Mouse (Mus musculus): ENCODE measurements around the gene Smad6. TPM values are rescaled to one million over a fixed set of nuclear protein-coding genes. Genes with fewer than 3 reads are reported as not detected.

The Smad6 gene
- polyA plus RNA-seq, 1 experiment from 2014 or later: 47.2 TPM

GRCm38 (mm10) chr9:63974258-63975023 is 47.4 kb downstream of the Smad6 start:
- Histone ChIP-seq H3K27ac (peak overlapping the region; percentile 78), H3K27me3 (ENCODE audit: insufficient read depth, poor library complexity, severe bottlenecking) (no peaks in the 10 kb centered on the region), H3K36me3 (peaks cover 45% of the 10 kb centered on the region), H3K4me3 (no peak overlapping the region), H3K4me1 (peaks cover 96% of the 10 kb centered on the region), H3K9me3 (no peaks in the 10 kb centered on the region)
- 47% methylated on average over 13 of the region's 13 CpGs for WGBS
- no peak for DNase-seq (ENCODE audit: low spot score)

DNA sequence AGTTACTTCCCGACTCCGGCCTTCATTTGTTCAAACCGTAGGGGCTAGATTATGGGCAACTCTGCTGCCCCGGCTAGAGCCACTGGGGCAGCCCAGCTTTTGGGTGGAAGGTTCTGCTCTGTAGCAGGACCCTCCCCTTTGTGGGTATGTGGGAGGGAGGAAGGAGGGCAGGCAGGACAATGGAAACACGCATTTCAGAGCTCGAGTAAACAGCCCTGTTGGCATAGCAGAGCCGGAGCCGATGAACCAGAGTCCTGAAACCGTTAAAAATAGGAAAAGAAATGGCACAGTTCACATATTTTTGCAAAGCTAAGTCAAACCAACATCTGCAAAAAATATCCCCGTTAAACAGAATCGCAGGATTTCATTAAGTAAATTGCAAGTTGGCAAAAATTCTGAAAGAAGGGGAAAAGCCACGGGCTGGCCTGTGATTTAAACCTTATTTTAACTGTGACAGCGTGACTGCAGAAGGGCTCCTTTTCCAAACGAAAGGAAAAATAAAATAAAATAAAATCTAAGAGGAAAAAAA is 48.1 kb downstream of the Smad6 start:
- no peaks in the 10 kb centered on the region for H3K27me3 ChIP-seq (ENCODE audit: insufficient read depth, poor library complexity, severe bottlenecking)
- peaks cover 96% of the 10 kb centered on the region for H3K4me1 ChIP-seq
- H3K27ac ChIP-seq: peak overlapping the region; percentile 78
- H3K36me3 ChIP-seq: peaks cover 48% of the 10 kb centered on the region
- no peak for DNase-seq (ENCODE audit: low spot score)
- WGBS: 60% methylated on average over 14 of the region's 14 CpGs
- no peaks in the 10 kb centered on the region for H3K9me3 ChIP-seq
- no peak overlapping the region for H3K4me3 ChIP-seq

DNA sequence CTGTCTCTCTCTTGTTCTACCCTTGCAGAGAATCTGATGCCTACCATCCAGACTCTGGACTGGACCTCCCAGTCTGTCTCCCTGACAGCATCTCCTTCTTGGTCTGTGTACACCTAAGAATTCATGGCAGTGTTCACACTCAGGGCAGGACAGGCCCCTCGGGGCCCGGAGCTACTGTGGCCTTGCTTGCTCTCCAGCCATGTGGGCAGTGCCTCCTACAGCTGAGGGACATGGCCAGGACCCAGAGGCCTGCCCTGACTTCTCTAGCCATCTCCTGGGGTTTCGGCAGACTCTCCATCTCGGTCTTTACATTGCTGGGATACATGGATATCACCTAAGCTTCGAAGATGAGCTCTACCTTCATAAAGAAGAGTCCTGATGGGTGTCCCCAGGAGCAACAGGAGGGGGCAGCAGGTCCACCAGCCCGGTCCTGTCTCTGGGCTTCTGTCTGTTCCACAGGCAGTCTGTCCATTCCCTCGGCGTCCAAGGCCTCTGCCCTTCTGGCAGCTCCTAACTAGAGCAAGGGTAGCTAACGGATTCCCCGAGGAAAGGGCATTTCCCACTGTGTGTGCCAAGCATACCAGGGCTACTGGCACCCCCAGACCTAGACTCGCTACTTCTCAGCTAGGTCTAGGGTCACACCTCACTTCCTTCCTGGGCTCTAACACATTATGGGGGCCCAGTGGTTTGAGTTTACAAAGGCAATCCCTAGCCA is 49.1 kb downstream of the Smad6 start:
- Histone ChIP-seq H3K27me3 (ENCODE audit: insufficient read depth, poor library complexity, severe bottlenecking) (no peaks in the 10 kb centered on the region), H3K4me3 (no peak overlapping the region), H3K9me3 (no peaks in the 10 kb centered on the region), H3K4me1 (peaks cover 96% of the 10 kb centered on the region), H3K36me3 (peaks cover 44% of the 10 kb centered on the region), H3K27ac (peak overlapping the region; percentile 69; the same call in 1 of the 2 replicates)
- WGBS: 86% methylated on average over 11 of the region's 11 CpGs
- DNase-seq (ENCODE audit: low spot score): no peak

DNA sequence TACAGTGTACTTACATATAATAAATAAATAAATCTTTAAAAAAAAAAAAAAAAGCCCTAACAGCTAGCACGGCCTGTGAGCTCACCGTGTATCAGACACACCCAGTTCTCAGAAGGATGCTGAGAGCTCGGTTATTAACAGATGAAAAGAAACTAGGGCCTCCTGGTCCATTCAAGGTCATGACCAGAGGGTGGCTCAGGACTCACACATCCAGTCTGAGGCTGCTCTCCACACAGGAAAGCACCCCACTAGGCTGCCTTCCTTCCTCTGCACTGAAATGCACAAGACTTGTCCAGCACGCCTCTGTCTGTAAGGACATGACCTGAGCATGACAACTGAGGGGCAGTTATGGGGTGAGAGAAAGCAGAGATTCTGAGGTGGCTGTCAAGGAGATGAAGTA is 50.3 kb downstream of the Smad6 start:
- H3K27ac ChIP-seq: peak overlapping the region; percentile 69
- peaks cover 34% of the 10 kb centered on the region for H3K36me3 ChIP-seq
- no peaks in the 10 kb centered on the region for H3K9me3 ChIP-seq
- peaks cover 94% of the 10 kb centered on the region for H3K4me1 ChIP-seq
- no peaks in the 10 kb centered on the region for H3K27me3 ChIP-seq (ENCODE audit: insufficient read depth, poor library complexity, severe bottlenecking)
- WGBS: 47% methylated on average over 4 of the region's 4 CpGs
- no peak overlapping the region for H3K4me3 ChIP-seq
- DNase-seq (ENCODE audit: low spot score): no peak

GRCm38 (mm10) chr9:63970836-63971235 is 51.0 kb downstream of the Smad6 start:
- H3K27ac ChIP-seq: peak overlapping the region; percentile 86
- no peak for DNase-seq (ENCODE audit: low spot score)
- no peaks in the 10 kb centered on the region for H3K27me3 ChIP-seq (ENCODE audit: insufficient read depth, poor library complexity, severe bottlenecking)
- H3K36me3 ChIP-seq: peaks cover 36% of the 10 kb centered on the region
- H3K4me1 ChIP-seq: peaks cover 93% of the 10 kb centered on the region
- 64% methylated on average over 6 of the region's 6 CpGs for WGBS
- no peaks in the 10 kb centered on the region for H3K9me3 ChIP-seq
- H3K4me3 ChIP-seq: no peak overlapping the region

- H3K27me3 ChIP-seq (ENCODE audit: insufficient read depth, poor library complexity, severe bottlenecking): no peaks in the 10 kb centered on the region
- H3K36me3 ChIP-seq: peaks cover 36% of the 10 kb centered on the region
- DNase-seq (ENCODE audit: low spot score): no peak
- H3K9me3 ChIP-seq: no peaks in the 10 kb centered on the region
- WGBS: 53% methylated on average over 12 of the region's 12 CpGs
- H3K27ac ChIP-seq: peak overlapping the region; percentile 86
- H3K4me1 ChIP-seq: peaks cover 94% of the 10 kb centered on the region
- no peak overlapping the region for H3K4me3 ChIP-seq
Measured at GRCm38 (mm10) chr9:63970388-63970787, 51.5 kb downstream of the Smad6 start.

- H3K27ac ChIP-seq: peak overlapping the region; percentile 86
- WGBS: 83% methylated on average over 10 of the region's 10 CpGs
- no peaks in the 10 kb centered on the region for H3K27me3 ChIP-seq (ENCODE audit: insufficient read depth, poor library complexity, severe bottlenecking)
- DNase-seq (ENCODE audit: low spot score): no peak
- peaks cover 94% of the 10 kb centered on the region for H3K4me1 ChIP-seq
- peaks cover 41% of the 10 kb centered on the region for H3K36me3 ChIP-seq
- H3K9me3 ChIP-seq: no peaks in the 10 kb centered on the region
- no peak overlapping the region for H3K4me3 ChIP-seq
Measured at GRCm38 (mm10) chr9:63969467-63969866, 52.4 kb downstream of the Smad6 start.

GRCm38 (mm10) chr9:63968592-63968991 is 53.3 kb downstream of the Smad6 start:
- 36% methylated on average over 9 of the region's 9 CpGs for WGBS
- no peak for DNase-seq (ENCODE audit: low spot score)
- no peaks in the 10 kb centered on the region for H3K27me3 ChIP-seq (ENCODE audit: insufficient read depth, poor library complexity, severe bottlenecking)
- H3K36me3 ChIP-seq: peaks cover 41% of the 10 kb centered on the region
- H3K9me3 ChIP-seq: no peaks in the 10 kb centered on the region
- H3K27ac ChIP-seq: peak overlapping the region; percentile 86
- peak overlapping the region; percentile 12 for H3K4me3 ChIP-seq
- H3K4me1 ChIP-seq: peaks cover 95% of the 10 kb centered on the region

GRCm38 (mm10) chr9:63967408-63968172 is 54.3 kb downstream of the Smad6 start:
- 60% methylated on average over 14 of the region's 14 CpGs for WGBS

DNA sequence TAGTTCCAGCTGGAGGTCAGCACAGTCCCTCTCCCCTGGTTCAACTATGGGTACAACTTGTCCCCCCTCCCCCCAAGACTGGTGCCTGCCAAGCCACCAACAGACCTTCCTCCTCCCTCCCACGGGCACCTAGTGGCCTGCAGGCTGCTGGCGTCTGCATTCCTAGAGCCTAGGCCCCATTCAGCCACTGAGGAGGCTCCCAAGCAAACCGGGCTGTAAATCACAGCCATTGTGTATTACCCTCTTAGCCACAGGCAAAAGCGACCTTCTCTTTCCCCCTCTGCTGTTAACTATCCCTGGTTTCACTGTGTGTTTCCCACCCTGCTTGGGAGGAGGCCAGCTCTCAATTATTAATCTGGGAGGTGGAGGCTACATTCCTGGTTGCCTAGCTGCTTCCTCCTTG is 56.3 kb downstream of the Smad6 start:
- H3K27ac ChIP-seq: peak overlapping the region; percentile 65
- peaks cover 21% of the 10 kb centered on the region for H3K36me3 ChIP-seq
- 29% methylated on average over 4 of the region's 4 CpGs for WGBS
- peaks cover 95% of the 10 kb centered on the region for H3K4me1 ChIP-seq
- no peak overlapping the region for H3K4me3 ChIP-seq
- H3K9me3 ChIP-seq: no peaks in the 10 kb centered on the region
- no peak for DNase-seq (ENCODE audit: low spot score)
- no peaks in the 10 kb centered on the region for H3K27me3 ChIP-seq (ENCODE audit: insufficient read depth, poor library complexity, severe bottlenecking)

More at GRCm38 (mm10) chr9:63967408-63968172, 54.3 kb downstream of the Smad6 start:
- H3K27me3 ChIP-seq (ENCODE audit: insufficient read depth, poor library complexity, severe bottlenecking): no peaks in the 10 kb centered on the region
- peak overlapping the region; percentile 10; the same call in 1 of the 2 replicates for H3K4me3 ChIP-seq
- peaks cover 34% of the 10 kb centered on the region for H3K36me3 ChIP-seq
- no peaks in the 10 kb centered on the region for H3K9me3 ChIP-seq
- no peak for DNase-seq (ENCODE audit: low spot score)
- H3K4me1 ChIP-seq: peaks cover 95% of the 10 kb centered on the region
- H3K27ac ChIP-seq: peak overlapping the region; percentile 86

DNA sequence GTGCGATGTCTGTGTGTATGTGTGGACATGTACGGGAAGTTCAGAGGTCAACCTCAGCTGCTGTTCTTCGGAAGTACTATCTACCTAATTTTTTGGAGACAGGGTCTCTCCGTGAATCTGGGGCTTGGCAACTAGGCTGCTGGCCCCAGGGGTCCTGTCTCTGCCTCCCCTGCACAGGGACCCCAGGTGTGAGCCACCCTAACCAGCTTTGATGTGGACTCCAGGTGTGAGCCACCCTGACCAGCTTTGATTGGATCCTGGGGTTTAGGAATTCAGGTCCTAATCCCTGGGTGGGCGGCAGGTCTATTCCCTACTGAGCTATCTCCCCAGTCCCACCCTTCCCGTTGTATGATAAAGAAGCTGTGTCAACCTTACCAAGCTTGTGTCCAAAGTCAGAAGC is 60.0 kb downstream of the Smad6 start:
- Histone ChIP-seq H3K36me3 (peaks cover 21% of the 10 kb centered on the region), H3K4me1 (peaks cover 97% of the 10 kb centered on the region), H3K9me3 (no peaks in the 10 kb centered on the region), H3K4me3 (no peak overlapping the region), H3K27ac (peak overlapping the region; percentile 77; the same call in 1 of the 2 replicates), H3K27me3 (ENCODE audit: insufficient read depth, poor library complexity, severe bottlenecking) (no peaks in the 10 kb centered on the region)
- WGBS: 50% methylated on average over 6 of the region's 6 CpGs
- DNase-seq (ENCODE audit: low spot score): no peak

GRCm38 (mm10) chr9:63960829-63961185 is 61.1 kb downstream of the Smad6 start:
- no peak for DNase-seq (ENCODE audit: low spot score)
- H3K4me3 ChIP-seq: peak overlapping the region; percentile 42
- H3K4me1 ChIP-seq: peaks cover 98% of the 10 kb centered on the region
- no peaks in the 10 kb centered on the region for H3K9me3 ChIP-seq
- H3K27ac ChIP-seq: peak overlapping the region; percentile 90
- WGBS: 9% methylated on average over 4 of the region's 4 CpGs
- H3K27me3 ChIP-seq (ENCODE audit: insufficient read depth, poor library complexity, severe bottlenecking): no peaks in the 10 kb centered on the region
- peaks cover 25% of the 10 kb centered on the region for H3K36me3 ChIP-seq

Data from heart, embryonic 10.5 days (tissue).